9 mouse cellular contexts compared by ENCODE assay signal in the genomic region with DNA sequence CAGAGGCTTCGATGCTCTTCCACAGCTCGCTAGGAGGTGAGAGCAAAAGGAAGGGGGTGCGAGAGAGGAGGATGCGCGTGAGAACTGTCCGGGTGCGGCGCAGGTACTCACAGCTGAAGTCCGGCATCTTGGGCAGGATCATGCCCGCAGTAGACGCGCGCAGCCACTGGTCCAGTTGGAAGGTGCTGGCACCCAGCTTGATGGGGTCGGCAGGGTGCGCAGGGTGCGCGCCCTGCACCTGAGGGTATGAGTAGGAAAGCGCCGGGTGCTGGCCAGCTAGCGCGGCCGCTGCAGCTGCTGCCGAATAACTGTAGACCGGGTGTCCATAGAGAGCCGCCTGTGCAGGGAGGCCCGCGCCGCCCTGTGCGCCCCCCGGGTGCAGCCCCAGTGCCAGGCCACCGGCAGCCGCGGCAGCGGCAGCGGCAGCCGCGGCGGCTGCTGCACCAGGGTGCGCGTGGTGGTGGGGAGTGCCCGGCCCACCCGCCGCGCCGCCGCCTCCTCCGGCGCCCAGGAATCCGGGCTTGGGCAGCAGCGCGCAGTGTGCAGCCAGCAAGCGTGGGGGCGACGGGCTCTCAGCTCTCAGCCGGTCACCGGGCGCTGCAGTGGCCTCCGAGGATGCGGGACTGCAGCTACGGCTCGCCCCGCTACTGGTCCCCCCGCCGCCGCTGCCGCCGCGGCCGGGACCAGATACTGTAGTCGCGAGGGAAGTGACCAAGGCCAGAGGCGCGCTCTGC. TPM values are rescaled to one million over a fixed set of nuclear protein-coding genes. Genes with fewer than 3 reads are reported as not detected.
DNase-seq lines count a peak whose midpoint lies in the region; ATAC-seq lines count a peak whose summit lies in the region.
"Had no signal": no experiment of that assay in that cellular context is flagged by ENCODE, and none has a peak within 500 bp of the region (broad histone marks: within the 10 kb centered on the region; RNA-seq: fewer than 3 reads in every experiment).

No protein-coding gene starts in this region.

- H3K9me3 ChIP-seq in kidney, embryonic 15.5 days (replicated peaks) = no peaks in the 10 kb centered on the region
- no peaks in the 10 kb centered on the region for H3K9me3 ChIP-seq in embryonic facial prominence, embryonic 11.5 days (replicated peaks; ENCODE audit: control insufficient read depth, low read length)
- no peaks in the 10 kb centered on the region for H3K9me3 ChIP-seq in hindbrain, embryonic 15.5 days
- no peaks in the 10 kb centered on the region for H3K9me3 ChIP-seq in midbrain, embryonic 15.5 days

- peaks cover 100% of the 10 kb centered on the region for H3K27me3 ChIP-seq in kidney, embryonic 15.5 days
- H3K27me3 ChIP-seq in embryonic facial prominence, embryonic 11.5 days (ENCODE audit: control insufficient read depth, insufficient read depth, low read length) = peaks cover 91% of the 10 kb centered on the region
- H3K27me3 ChIP-seq in hindbrain, embryonic 15.5 days = peaks cover 94% of the 10 kb centered on the region
- H3K27me3 ChIP-seq in midbrain, embryonic 15.5 days (replicated peaks) = peaks cover 97% of the 10 kb centered on the region

- no peak overlapping the region for H3K9ac ChIP-seq in kidney, embryonic 15.5 days
- no peak overlapping the region for H3K9ac ChIP-seq in embryonic facial prominence, embryonic 11.5 days (replicated peaks; ENCODE audit: low read length)
- no peak overlapping the region for H3K9ac ChIP-seq in hindbrain, embryonic 15.5 days
- H3K9ac ChIP-seq in midbrain, embryonic 15.5 days = no peak overlapping the region

- H3K4me2 ChIP-seq in kidney, embryonic 15.5 days = peak overlapping the region; percentile 72
- H3K4me2 ChIP-seq in embryonic facial prominence, embryonic 11.5 days (ENCODE audit: low read depth, low read length) = peak overlapping the region; percentile 44
- peak overlapping the region; percentile 54 for H3K4me2 ChIP-seq in hindbrain, embryonic 15.5 days
- H3K4me2 ChIP-seq in midbrain, embryonic 15.5 days = peak overlapping the region; percentile 55

- peak overlapping the region; percentile 45 for H3K4me3 ChIP-seq in kidney, embryonic 15.5 days (replicated peaks)
- H3K4me3 ChIP-seq in embryonic facial prominence, embryonic 11.5 days (ENCODE audit: low read depth, low read length) = peak overlapping the region; percentile 26
- peak overlapping the region; percentile 23 for H3K4me3 ChIP-seq in hindbrain, embryonic 15.5 days
- peak overlapping the region; percentile 30 for H3K4me3 ChIP-seq in midbrain, embryonic 15.5 days
- H3K4me3 ChIP-seq: erythroblast, embryonic 14.5 days had no signal

- under 1% methylated on average over 54 of the region's 73 CpGs for WGBS in kidney, embryonic 15.5 days
- under 1% methylated on average over 65 of the region's 73 CpGs for WGBS in embryonic facial prominence, embryonic 11.5 days
- WGBS in hindbrain, embryonic 15.5 days = under 1% methylated on average over 49 of the region's 73 CpGs
- under 1% methylated on average over 68 of the region's 73 CpGs for WGBS in midbrain, embryonic 15.5 days

- H3K4me1 ChIP-seq in kidney, embryonic 15.5 days = peaks cover 26% of the 10 kb centered on the region
- H3K4me1 ChIP-seq in embryonic facial prominence, embryonic 11.5 days (ENCODE audit: control insufficient read depth, insufficient read depth, low read length) = peaks cover 8% of the 10 kb centered on the region
- peaks cover 14% of the 10 kb centered on the region for H3K4me1 ChIP-seq in hindbrain, embryonic 15.5 days (replicated peaks)
- peaks cover 16% of the 10 kb centered on the region for H3K4me1 ChIP-seq in midbrain, embryonic 15.5 days

- no peak for DNase-seq in kidney, postnatal 25 days
- peak; percentile 4 for DNase-seq in embryonic facial prominence, embryonic 11.5 days (ENCODE audit: low spot score)
- no peak for DNase-seq in c-Kit-positive CD71-positive TER-119-positive erythroid progenitor cells, embryonic 14.5 days (ENCODE audit: low spot score)
- no peak for DNase-seq in spleen, postnatal 14 days (ENCODE audit: low spot score in 2 of 2)
- DNase-seq in testis, postnatal 10 days (ENCODE audit: low spot score) = no peak

- H3K27ac ChIP-seq in kidney, embryonic 15.5 days = no peak overlapping the region
- H3K27ac ChIP-seq in embryonic facial prominence, embryonic 11.5 days (replicated peaks; ENCODE audit: low read depth, low read length) = no peak overlapping the region
- H3K27ac ChIP-seq in hindbrain, embryonic 15.5 days (replicated peaks) = no peak overlapping the region
- H3K27ac ChIP-seq in midbrain, embryonic 15.5 days = no peak overlapping the region

- no peaks in the 10 kb centered on the region for H3K36me3 ChIP-seq in kidney, embryonic 15.5 days
- H3K36me3 ChIP-seq in embryonic facial prominence, embryonic 11.5 days (replicated peaks; ENCODE audit: control insufficient read depth, insufficient read depth, low read depth, low read length) = no peaks in the 10 kb centered on the region
- H3K36me3 ChIP-seq in hindbrain, embryonic 15.5 days = no peaks in the 10 kb centered on the region
- H3K36me3 ChIP-seq in midbrain, embryonic 15.5 days (replicated peaks) = no peaks in the 10 kb centered on the region

- ATAC-seq in kidney, embryonic 15.5 days (replicated peaks; ENCODE audit: low FRiP score) = peak; percentile 59; the same call in 1 of the 2 replicates
- ATAC-seq in embryonic facial prominence, embryonic 11.5 days (replicated peaks; ENCODE audit: insufficient number of reproducible peaks, low FRiP score, low TSS enrichment, low read depth) = no peak
- ATAC-seq in hindbrain, embryonic 15.5 days (ENCODE audit: low FRiP score, low read depth) = peak; percentile 35; the same call in 1 of the 2 replicates
- peak; percentile 44; the same call in 1 of the 2 replicates for ATAC-seq in midbrain, embryonic 15.5 days (replicated peaks)

RNA-seq across cellular contexts. Expression of a gene that starts 0.6 kb away (rescaled TPM):
- polyA plus RNA-seq in kidney, embryonic 15.5 days (2015; fragmentation: Nextera tagmentation; extraction: Ambion mirVana) = not detected in 2 replicates
- not detected in 2 replicates for polyA plus RNA-seq in embryonic facial prominence, embryonic 11.5 days (2014; fragmentation: Nextera tagmentation; extraction: Ambion mirVana)
- polyA plus RNA-seq in hindbrain, embryonic 15.5 days (2015; fragmentation: Nextera tagmentation; extraction: Ambion mirVana) = 0.19 and 0.22 TPM in 2 replicates
- polyA plus RNA-seq in midbrain, embryonic 15.5 days (2015; fragmentation: Nextera tagmentation; extraction: Ambion mirVana) = not detected in 2 replicates
- polyA plus RNA-seq: erythroblast, embryonic 14.5 days had no signal

RNA-seq across cellular contexts. Expression of a gene that starts 43.2 kb away (rescaled TPM):
- 25.9 and 29.3 TPM in 2 replicates for polyA plus RNA-seq in kidney, embryonic 15.5 days (2015; fragmentation: Nextera tagmentation; extraction: Ambion mirVana)
- 24.2 and 25.3 TPM in 2 replicates for polyA plus RNA-seq in embryonic facial prominence, embryonic 11.5 days (2014; fragmentation: Nextera tagmentation; extraction: Ambion mirVana)
- polyA plus RNA-seq in hindbrain, embryonic 15.5 days (2015; fragmentation: Nextera tagmentation; extraction: Ambion mirVana) = 17.9 and 19.3 TPM in 2 replicates
- polyA plus RNA-seq in midbrain, embryonic 15.5 days (2015; fragmentation: Nextera tagmentation; extraction: Ambion mirVana) = 20.6 and 22.6 TPM in 2 replicates
